Mouse (Mus musculus): ENCODE measurements around the gene Ushbp1. TPM values are rescaled to one million over a fixed set of nuclear protein-coding genes. Genes with fewer than 3 reads are reported as not detected.
A peak's percentile ranks its signal among the peaks of the same experiment; 100 is the strongest.

Ushbp1 gene
- polyA plus RNA-seq, 1 experiment: 0.04 TPM

GRCm38 (mm10) chr8:71367529-71368176 is 27.9 kb downstream of the Ushbp1 start:
- Histone ChIP-seq H3ac (ENCODE audit: control insufficient read depth, insufficient read length, low read depth) (peak overlapping the region; percentile 70), H3K27me3 (ENCODE audit: control insufficient read depth, insufficient read depth, insufficient read length) (no peaks in the 10 kb centered on the region), H3K79me3 (ENCODE audit: low read depth) (no peaks in the 10 kb centered on the region), H3K36me3 (ENCODE audit: control insufficient read depth, insufficient read depth) (peaks cover 17% of the 10 kb centered on the region), H3K4me3 (ENCODE audit: insufficient read depth, poor library complexity, severe bottlenecking) (peak overlapping the region; percentile 41), H3K79me2 (ENCODE audit: control insufficient read depth, insufficient read depth) (peaks cover 16% of the 10 kb centered on the region)
- no peak for TF ChIP-seq MAX (IDR thresholded peaks at IDR 0.05)
- no peak for TF ChIP-seq FOSL1 (IDR thresholded peaks at IDR 0.05; ENCODE audit: insufficient read depth, low read length, poor library complexity, severe bottlenecking)
- TF ChIP-seq MYOD1 (IDR thresholded peaks at IDR 0.05; ENCODE audit: control insufficient read depth, insufficient read length, low read depth): no peak
- TF ChIP-seq CEBPB (IDR thresholded peaks at IDR 0.05; ENCODE audit: low read depth): no peak
- TF ChIP-seq MYOG (IDR thresholded peaks at IDR 0.05; ENCODE audit: control insufficient read depth, extremely low read depth, insufficient read length): no peak
- no peak for TF ChIP-seq USF1 (IDR thresholded peaks at IDR 0.05; ENCODE audit: low read depth)
- TF ChIP-seq CTCF (IDR thresholded peaks at IDR 0.05; ENCODE audit: control insufficient read depth, insufficient read depth, insufficient read length): no peak

- peaks cover 16% of the 10 kb centered on the region for H3K79me2 ChIP-seq (ENCODE audit: control insufficient read depth, insufficient read depth)
- H3K27me3 ChIP-seq (ENCODE audit: control insufficient read depth, insufficient read depth, insufficient read length): no peaks in the 10 kb centered on the region
- H3K36me3 ChIP-seq (ENCODE audit: control insufficient read depth, insufficient read depth): peaks cover 17% of the 10 kb centered on the region
- no peaks in the 10 kb centered on the region for H3K79me3 ChIP-seq (ENCODE audit: low read depth)
- TF ChIP-seq FOSL1 (IDR thresholded peaks at IDR 0.05; ENCODE audit: insufficient read depth, low read length, poor library complexity, severe bottlenecking) (no peak), MYOD1 (IDR thresholded peaks at IDR 0.05; ENCODE audit: control insufficient read depth, insufficient read length, low read depth) (no peak), CTCF (IDR thresholded peaks at IDR 0.05; ENCODE audit: control insufficient read depth, insufficient read depth, insufficient read length) (no peak), MAX (IDR thresholded peaks at IDR 0.05) (peak; percentile 78)
- H3ac ChIP-seq (ENCODE audit: control insufficient read depth, insufficient read length, low read depth): peak within 1 kb of the TSS; percentile 90
- peak within 1 kb of the TSS; percentile 41 for H3K4me3 ChIP-seq (ENCODE audit: insufficient read depth, poor library complexity, severe bottlenecking)
Measured at GRCm38 (mm10) chr8:71366771-71367528, 28.7 kb downstream of the Ushbp1 start, which contains the start of gene Use1. TSS of gene Use1 (plus strand) at chr8:71366848.

GRCm38 (mm10) chr8:71358026-71358425 is 37.6 kb downstream of the Ushbp1 start:
- Histone ChIP-seq H3K4me3 (ENCODE audit: insufficient read depth, poor library complexity, severe bottlenecking) (no peak overlapping the region), H3K79me2 (ENCODE audit: control insufficient read depth, insufficient read depth) (no peaks in the 10 kb centered on the region), H3K27me3 (ENCODE audit: control insufficient read depth, insufficient read depth, insufficient read length) (no peaks in the 10 kb centered on the region), H3K79me3 (ENCODE audit: low read depth) (no peaks in the 10 kb centered on the region), H3ac (ENCODE audit: control insufficient read depth, insufficient read length, low read depth) (no peak overlapping the region), H3K36me3 (ENCODE audit: control insufficient read depth, insufficient read depth) (peaks cover 46% of the 10 kb centered on the region)
- TF ChIP-seq USF1 (IDR thresholded peaks at IDR 0.05; ENCODE audit: low read depth): no peak
- no peak for TF ChIP-seq MYOD1 (IDR thresholded peaks at IDR 0.05; ENCODE audit: control insufficient read depth, insufficient read length, low read depth)
- TF ChIP-seq CTCF (IDR thresholded peaks at IDR 0.05; ENCODE audit: control insufficient read depth, insufficient read depth, insufficient read length): no peak
- no peak for TF ChIP-seq MYOG (IDR thresholded peaks at IDR 0.05; ENCODE audit: control insufficient read depth, extremely low read depth, insufficient read length)
- TF ChIP-seq MAX (IDR thresholded peaks at IDR 0.05): no peak
- no peak for TF ChIP-seq CEBPB (IDR thresholded peaks at IDR 0.05; ENCODE audit: low read depth)
- TF ChIP-seq FOSL1 (IDR thresholded peaks at IDR 0.05; ENCODE audit: insufficient read depth, low read length, poor library complexity, severe bottlenecking): no peak

- no peak for TF ChIP-seq MYOD1 (IDR thresholded peaks at IDR 0.05; ENCODE audit: control insufficient read depth, insufficient read length, low read depth)
- TF ChIP-seq FOSL1 (IDR thresholded peaks at IDR 0.05; ENCODE audit: insufficient read depth, low read length, poor library complexity, severe bottlenecking): peak; percentile 75
- Histone ChIP-seq H3K79me2 (ENCODE audit: control insufficient read depth, insufficient read depth) (no peaks in the 10 kb centered on the region), H3ac (ENCODE audit: control insufficient read depth, insufficient read length, low read depth) (no peak overlapping the region), H3K79me3 (ENCODE audit: low read depth) (no peaks in the 10 kb centered on the region), H3K36me3 (ENCODE audit: control insufficient read depth, insufficient read depth) (peaks cover 74% of the 10 kb centered on the region), H3K27me3 (ENCODE audit: control insufficient read depth, insufficient read depth, insufficient read length) (no peaks in the 10 kb centered on the region), H3K4me3 (ENCODE audit: insufficient read depth, poor library complexity, severe bottlenecking) (no peak overlapping the region)
Measured at GRCm38 (mm10) chr8:71351520-71351919, 44.1 kb downstream of the Ushbp1 start.

- Histone ChIP-seq H3K79me3 (ENCODE audit: low read depth) (no peaks in the 10 kb centered on the region), H3K27me3 (ENCODE audit: control insufficient read depth, insufficient read depth, insufficient read length) (no peaks in the 10 kb centered on the region), H3ac (ENCODE audit: control insufficient read depth, insufficient read length, low read depth) (no peak overlapping the region), H3K4me3 (ENCODE audit: insufficient read depth, poor library complexity, severe bottlenecking) (no peak overlapping the region), H3K79me2 (ENCODE audit: control insufficient read depth, insufficient read depth) (no peaks in the 10 kb centered on the region), H3K36me3 (ENCODE audit: control insufficient read depth, insufficient read depth) (peaks cover 74% of the 10 kb centered on the region)
- TF ChIP-seq MYOG (IDR thresholded peaks at IDR 0.05; ENCODE audit: control insufficient read depth, extremely low read depth, insufficient read length) (no peak), MYOD1 (IDR thresholded peaks at IDR 0.05; ENCODE audit: control insufficient read depth, insufficient read length, low read depth) (peak; percentile 93), CEBPB (IDR thresholded peaks at IDR 0.05; ENCODE audit: low read depth) (peak; percentile 9), FOSL1 (IDR thresholded peaks at IDR 0.05; ENCODE audit: insufficient read depth, low read length, poor library complexity, severe bottlenecking) (no peak), MAX (IDR thresholded peaks at IDR 0.05) (peak; percentile 64), USF1 (IDR thresholded peaks at IDR 0.05; ENCODE audit: low read depth) (no peak), CTCF (IDR thresholded peaks at IDR 0.05; ENCODE audit: control insufficient read depth, insufficient read depth, insufficient read length) (no peak)
Measured at GRCm38 (mm10) chr8:71351117-71351516, 44.5 kb downstream of the Ushbp1 start.

Measured in C2C12 (cell line).